Mouse (Mus musculus) Patski (cell line): ENCODE measurements around the gene Raph1. TPM values are rescaled to one million over a fixed set of nuclear protein-coding genes. Genes with fewer than 3 reads are reported as not detected.
A peak's percentile ranks its signal among the peaks of the same experiment; 100 is the strongest.

Source experiments
- ATAC-seq: fragments of 100-300 bp; one replicate; pipeline ENCODE4 v1.8.0; 2021
- CTCF ChIA-PET: fragments of 350-600 bp; sonication (Branson Sonifier 250); formaldehyde crosslinking; loops from one replicate; lab custom pipeline; 2022; ENCODE audit warnings: inconsistent platforms; lab: Charles Lee
- POLR2A ChIA-PET: fragments of 350-600 bp; sonication (Branson Sonifier 250); formaldehyde crosslinking; loops from one replicate; lab custom pipeline; 2022; ENCODE audit warnings: antibody characterized with exemption, inconsistent platforms; lab: Charles Lee
- DNase-seq: peaks from one replicate; pipeline ENCODE4 v3.0.0-alpha.2; 2011; ENCODE audit warnings: low read depth, low spot score
- H3K27me3 ChIP-seq: fragments of 371-371 bp; one replicate; pipeline ENCODE4 v1.5.1; 2021
- CTCF ChIP-seq: fragments of 100-300 bp; IDR thresholded peaks from one replicate; pipeline ENCODE4 v1.5.1; 2021
- in situ Hi-C: fragments of 300-500 bp; cut with MboI; formaldehyde crosslinking; loops from 3 replicates; pipeline ENCODE4 v1.11.1; 2018; ENCODE audit warnings: low pct_unique_long_range_greater_than_20kb, mixed read lengths
- polyA plus RNA-seq: library from polyadenylated mRNA; unstranded; gene quantifications from one replicate; pipeline ENCODE4 v1.2.3, GENCODE M21; 2021

Raph1 gene
- polyA plus RNA-seq, 1 experiment from 2014 or later, result 8.5 TPM

- TF ChIP-seq CTCF, result peak; percentile 9
- ChIA-PET CTCF (no interaction called here), POLR2A (interaction anchor here (1.1 kb wide), 1 partner anchor 15 kb away, joined by 3 read pairs; no protein-coding TSS in a partner anchor)
- DNase-seq, result no peak
- in situ Hi-C loops, result loop anchor here (25.0 kb wide), 1 partner anchor 296 kb away; no protein-coding TSS in a partner anchor
- H3K27me3 ChIP-seq, result no peaks in the 10 kb centered on the region
- ATAC-seq, result peak; percentile 55
Observed at GRCm38 (mm10) chr1:60565931-60566630, 823 bp downstream of the Raph1 start.

DNA sequence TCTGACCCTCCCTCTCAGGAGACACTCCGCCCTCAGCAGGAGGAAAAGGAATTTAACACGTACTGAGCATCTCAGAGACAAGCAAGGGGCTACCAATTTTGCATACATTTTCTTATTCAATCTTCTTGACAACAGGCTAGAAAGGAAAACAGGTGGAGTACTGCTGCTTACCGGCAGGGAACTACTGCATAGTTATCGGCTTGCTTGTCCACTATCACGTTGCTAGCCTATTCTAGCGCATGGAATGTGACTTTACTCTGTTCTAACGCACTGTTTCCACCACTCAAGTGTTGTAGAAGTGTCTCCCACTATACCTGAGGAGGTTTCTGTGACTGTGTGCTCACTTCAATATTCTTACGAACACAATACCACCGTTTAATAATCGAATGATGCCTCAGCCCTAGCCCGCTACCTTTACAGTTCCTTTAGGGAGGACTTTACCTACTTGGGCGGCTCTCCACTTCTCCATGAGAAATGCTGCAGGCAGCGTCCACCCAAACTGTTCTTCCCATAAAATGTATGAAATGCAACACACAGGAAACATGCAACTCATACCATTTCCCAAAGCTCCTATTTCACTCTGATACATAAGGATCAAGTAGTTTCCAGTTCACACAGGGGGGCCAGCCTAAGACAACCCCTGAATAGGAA, 1.5 kb downstream of the Raph1 start:
- ATAC-seq, result peak; percentile 48
- POLR2A ChIA-PET, result interaction anchor here (1.1 kb wide), 1 partner anchor 15 kb away, joined by 3 read pairs; no protein-coding TSS in a partner anchor
- TF ChIP-seq CTCF, result peak; percentile 57
- CTCF ChIA-PET, result no interaction called here
- H3K27me3 ChIP-seq, result no peaks in the 10 kb centered on the region
- DNase-seq, result no peak
- in situ Hi-C loops, result loop anchor here (25.0 kb wide), 1 partner anchor 297 kb away; no protein-coding TSS in a partner anchor

- ATAC-seq (no peak), DNase-seq (no peak)
- in situ Hi-C loops, result loop anchor here (25.0 kb wide), 1 partner anchor 298 kb away; no protein-coding TSS in a partner anchor
- TF ChIP-seq CTCF, result no peak
- POLR2A ChIA-PET, result no interaction called here
- H3K27me3 ChIP-seq, result no peaks in the 10 kb centered on the region
- CTCF ChIA-PET, result no interaction called here
Observed at GRCm38 (mm10) chr1:60564691-60565090, 2.2 kb downstream of the Raph1 start.

DNA sequence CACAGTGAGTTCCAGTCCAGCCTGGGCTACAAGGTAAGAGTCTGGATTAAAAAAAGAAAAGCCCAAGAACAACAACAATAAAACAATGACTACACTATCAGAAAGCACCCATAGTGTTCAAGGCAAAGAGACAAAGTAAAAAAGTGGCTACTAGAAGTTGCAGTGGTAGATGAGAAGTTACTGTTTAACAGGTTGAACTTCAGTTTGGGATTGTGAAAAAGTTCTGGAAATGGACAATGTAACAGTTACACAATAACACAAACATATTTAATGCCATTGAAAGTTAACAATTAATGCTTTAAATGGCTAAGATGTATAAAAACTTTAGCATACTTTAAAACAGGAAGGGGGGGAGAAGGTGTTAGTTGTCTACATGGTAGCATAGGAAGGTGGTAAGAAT, 3.9 kb downstream of the Raph1 start:
- ChIA-PET CTCF (interaction anchor here (0.9 to 1.2 kb wide), 2 partner anchors 51 to 259 kb away, joined by 3 read pairs; no protein-coding TSS in a partner anchor), POLR2A (no interaction called here)
- DNase-seq, result no peak
- in situ Hi-C loops, result loop anchor here (25.0 kb wide), 1 partner anchor 299 kb away; no protein-coding TSS in a partner anchor
- no peaks in the 10 kb centered on the region for H3K27me3 ChIP-seq
- no peak for TF ChIP-seq CTCF
- no peak for ATAC-seq

DNA sequence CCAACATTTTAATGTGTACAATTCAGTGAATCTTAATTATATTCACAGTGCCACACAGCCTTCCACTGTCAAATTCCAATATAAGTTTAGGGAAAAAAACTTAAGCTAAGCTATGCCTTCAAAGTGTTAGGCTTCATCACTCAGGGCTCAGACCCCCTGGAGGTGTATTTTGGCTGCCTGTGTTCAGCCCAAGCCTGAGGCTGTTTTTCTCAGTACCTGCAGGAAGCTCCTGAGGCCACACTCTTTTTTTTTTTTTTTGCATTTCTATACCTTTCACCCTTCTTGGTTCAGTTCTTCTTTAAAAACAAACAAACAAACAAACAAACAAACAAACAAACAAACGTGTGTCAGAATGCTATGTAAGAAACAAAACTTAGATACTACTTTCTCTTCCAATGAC, 23.2 kb downstream of the Raph1 start:
- TF ChIP-seq CTCF, result no peak
- ATAC-seq, result no peak
- CTCF ChIA-PET, result interaction anchor here (1.2 kb wide), 1 partner anchor 11 kb away, joined by 6 read pairs; no protein-coding TSS in a partner anchor
- in situ Hi-C loops, result no loop called here
- no peak for DNase-seq
- POLR2A ChIA-PET, result interaction anchor here (0.7 to 1.1 kb wide), 3 partner anchors 10 to 321 kb away, joined by 3 read pairs; no protein-coding TSS in a partner anchor
- no peaks in the 10 kb centered on the region for H3K27me3 ChIP-seq

GRCm38 (mm10) chr1:60539272-60539671, 27.6 kb downstream of the Raph1 start:
- CTCF ChIA-PET, result interaction anchor here (1.1 kb wide), 1 partner anchor 20 kb away, joined by 3 read pairs; no protein-coding TSS in a partner anchor
- TF ChIP-seq CTCF, result no peak
- H3K27me3 ChIP-seq, result no peaks in the 10 kb centered on the region
- POLR2A ChIA-PET, result no interaction called here
- in situ Hi-C loops, result no loop called here
- no peak for ATAC-seq
- DNase-seq, result no peak

DNA sequence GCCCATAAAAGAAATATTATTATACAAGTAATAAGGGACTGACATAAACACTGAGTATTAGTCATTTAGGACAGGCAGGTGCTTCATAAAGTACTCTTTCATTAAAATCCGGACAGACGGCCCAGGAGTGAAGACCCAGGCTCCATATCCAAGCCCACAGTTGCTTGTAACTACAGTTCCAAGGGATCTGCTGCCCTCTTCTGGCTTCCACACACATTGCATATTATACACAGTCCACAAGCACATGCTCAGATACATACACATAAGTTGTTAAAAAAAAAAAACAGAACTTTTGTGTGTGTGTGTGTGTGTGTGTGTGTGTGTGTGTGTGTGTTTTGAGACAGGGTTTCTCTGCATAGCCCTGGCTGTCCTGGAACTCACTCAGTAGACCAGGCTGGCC, 32.0 kb downstream of the Raph1 start:
- peak; percentile 69 for TF ChIP-seq CTCF
- no peaks in the 10 kb centered on the region for H3K27me3 ChIP-seq
- ATAC-seq (no peak), DNase-seq (peak; percentile 1)
- in situ Hi-C loops, result no loop called here
- ChIA-PET CTCF (no interaction called here), POLR2A (no interaction called here)

GRCm38 (mm10) chr1:60530636-60531035, 36.3 kb downstream of the Raph1 start:
- POLR2A ChIA-PET, result interaction anchor here (1.0 kb wide), 1 partner anchor 22 kb away, joined by 3 read pairs; no protein-coding TSS in a partner anchor
- CTCF ChIA-PET, result interaction anchor here (0.9 to 1.5 kb wide), 4 partner anchors 10 to 22 kb away, joined by 3 to 4 read pairs (median 3); no protein-coding TSS in a partner anchor
- no peak for ATAC-seq
- no peak for DNase-seq
- no peak for TF ChIP-seq CTCF
- H3K27me3 ChIP-seq, result no peaks in the 10 kb centered on the region
- in situ Hi-C loops, result no loop called here

- TF ChIP-seq CTCF, result peak; percentile 49
- H3K27me3 ChIP-seq, result no peaks in the 10 kb centered on the region
- ChIA-PET POLR2A (interaction anchor here (1.0 kb wide), 1 partner anchor 22 kb away, joined by 3 read pairs; no protein-coding TSS in a partner anchor), CTCF (interaction anchor here (1.1 to 1.5 kb wide), 3 partner anchors 10 to 22 kb away, joined by 3 to 5 read pairs (median 4); no protein-coding TSS in a partner anchor)
- ATAC-seq (no peak), DNase-seq (no peak)
- in situ Hi-C loops, result no loop called here
Observed at GRCm38 (mm10) chr1:60530107-60530506, 36.8 kb downstream of the Raph1 start.

- in situ Hi-C loops, result no loop called here
- ChIA-PET CTCF (interaction anchor here (2.4 kb wide), 1 partner anchor 9 kb away, joined by 6 read pairs; no protein-coding TSS in a partner anchor), POLR2A (no interaction called here)
- no peak for DNase-seq
- no peaks in the 10 kb centered on the region for H3K27me3 ChIP-seq
- TF ChIP-seq CTCF, result no peak
- ATAC-seq, result no peak
Observed at GRCm38 (mm10) chr1:60510584-60510983, 56.3 kb downstream of the Raph1 start.
